Mouse (Mus musculus): Measurements from ENCODE around the gene Scgb2b20.
"Not testable (repeated sequence)": the region's sequence is repeated elsewhere in the genome, so short reads cannot be mapped to it uniquely, and the experiment has no call there.

The Scgb2b20 gene
- long read RNA-seq, experiment 1 = 0 reads
- long read RNA-seq, experiment 2 = 0 reads

GRCm38 (mm10) chr7:33366222-33366621 lies at the start of gene Scgb2b20:
Scgb2b20 (minus strand) TSS chr7:33366322.
- intact Hi-C loops (cut with DNase I) = not testable (repeated sequence)

GRCm38 (mm10) chr7:33409681-33410080 lies 43.6 kb upstream of the Scgb2b20 start:
- intact Hi-C loops (cut with DNase I) = not testable (repeated sequence)

GRCm38 (mm10) chr7:33401650-33402049 lies 35.5 kb upstream of the Scgb2b20 start:
- intact Hi-C loops (cut with DNase I) = no loop called here

GRCm38 (mm10) chr7:33399749-33400148 lies 33.6 kb upstream of the Scgb2b20 start:
- intact Hi-C loops (cut with DNase I) = loop anchor here (10.0 kb wide), 1 partner anchor 1825 kb away; no protein-coding TSS in a partner anchor

GRCm38 (mm10) chr7:33372934-33373333 lies 6.8 kb upstream of the Scgb2b20 start, which contains the start of gene Scgb1b20:
Scgb1b20 (plus strand) TSS chr7:33373234.
- intact Hi-C loops (cut with DNase I) = not testable (repeated sequence)

Measured in adrenal gland (tissue).